Mouse (Mus musculus) effector memory CD4-positive, alpha-beta T cell, adult 7 months (primary cell): ENCODE results near the gene Olfr344. TPM values are rescaled to one million over a fixed set of nuclear protein-coding genes. Genes with fewer than 3 reads are reported as not detected.

Source experiments
- polyA plus RNA-seq: library from polyadenylated mRNA; unstranded; fragments of 100-300 nt; shearing (Covaris generic); gene quantifications from one replicate; pipeline ENCODE4 v1.2.1, GENCODE M21; 2017

Gene Olfr344
- 0.05 TPM for polyA plus RNA-seq

GRCm38 (mm10) chr2:36566362-36566761 is at the start of gene Olfr344:
Olfr344 (plus strand) TSS chr2:36566662.

GRCm38 (mm10) chr2:36524698-36525097 is 41.8 kb upstream of the Olfr344 start, which contains the start of gene Olfr342:
Olfr342 (plus strand) TSS chr2:36524998.

Other genes with a start within 250 kb of the Olfr344 start
- 0.23 TPM for gene Olfr338, start 193.1 kb upstream of the Olfr344 start, polyA plus RNA-seq
- 0.41 TPM for gene Olfr339, start 147.7 kb upstream of the Olfr344 start, polyA plus RNA-seq
- not detected for gene Olfr340, start 114.1 kb upstream of the Olfr344 start, polyA plus RNA-seq
- gene Olfr341, start 84.2 kb upstream of the Olfr344 start, polyA plus RNA-seq = 0.13 TPM
- not detected for gene Olfr342, start 41.7 kb upstream of the Olfr344 start, polyA plus RNA-seq
- gene Olfr345, start 73.4 kb downstream of the Olfr344 start, polyA plus RNA-seq = not detected
- gene Olfr346, start 119.1 kb downstream of the Olfr344 start, polyA plus RNA-seq = not detected
- not detected for gene Olfr347, start 165.2 kb downstream of the Olfr344 start, polyA plus RNA-seq
- gene Olfr348, start 217.6 kb downstream of the Olfr344 start, polyA plus RNA-seq = not detected
- gene Olfr50, start 223.9 kb downstream of the Olfr344 start, polyA plus RNA-seq = not detected